Mouse (Mus musculus) embryonic facial prominence, embryonic 15.5 days (tissue): ENCODE measurements around the gene 1700016K19Rik. TPM values are rescaled to one million over a fixed set of nuclear protein-coding genes. Genes with fewer than 3 reads are reported as not detected.
"Not testable (repeated sequence)": the region's sequence is repeated elsewhere in the genome, so short reads cannot be mapped to it uniquely, and the experiment has no call there.

Source experiments
- ATAC-seq: fragments of 200-750 bp; cut with Nextera tagmentation; 2 replicates; pipeline ENCODE4 v1.8.0; 2017; ENCODE audit warnings: low read depth, moderate TSS enrichment; ENCODE audit not compliant: insufficient number of reproducible peaks, low FRiP score, low TSS enrichment
- H3K27ac ChIP-seq: fragments of 300-500 bp; sonication (generic); replicated peaks from 2 replicates; pipeline ENCODE4 v1.5.1; 2015; ENCODE audit warnings: mild to moderate bottlenecking, inconsistent platforms
- H3K27me3 ChIP-seq: fragments of 300-500 bp; sonication (generic); 2 replicates; pipeline ENCODE4 v1.6.1; 2015; ENCODE audit warnings: inconsistent platforms
- H3K36me3 ChIP-seq: fragments of 300-500 bp; sonication (generic); 2 replicates; pipeline ENCODE4 v1.6.1; 2015; ENCODE audit warnings: mild to moderate bottlenecking, inconsistent platforms
- H3K4me1 ChIP-seq: fragments of 300-500 bp; sonication (generic); 2 replicates; pipeline ENCODE4 v1.6.1; 2015; ENCODE audit warnings: inconsistent platforms
- H3K4me2 ChIP-seq: fragments of 300-500 bp; sonication (generic); replicated peaks from 2 replicates; pipeline ENCODE4 v1.6.1; 2015; ENCODE audit warnings: mild to moderate bottlenecking, inconsistent platforms
- H3K4me3 ChIP-seq: fragments of 300-500 bp; sonication (generic); replicated peaks from 2 replicates; pipeline ENCODE4 v1.5.1; 2015; ENCODE audit warnings: mild to moderate bottlenecking, inconsistent platforms
- H3K9ac ChIP-seq: fragments of 300-500 bp; sonication (generic); 2 replicates; pipeline ENCODE4 v1.6.1; 2015; ENCODE audit warnings: inconsistent platforms
- H3K9me3 ChIP-seq: fragments of 300-500 bp; sonication (generic); replicated peaks from 2 replicates; pipeline ENCODE4 v1.6.1; 2016; ENCODE audit warnings: inconsistent platforms
- WGBS: fragments of 180-500 bp; shearing (Covaris S2); methylation state at CpG from one replicate; pipeline ENCODE4 v1.1.7; 2015; 5-methylcytosine and 5-hydroxymethylcytosine counted together
- polyA plus RNA-seq: library from polyadenylated mRNA; unstranded; fragments of >200 nt; fragmentation: Nextera tagmentation; extraction: Ambion mirVana; gene quantifications from 2 replicates; pipeline ENCODE4 v1.2.1, GENCODE M21; 2015

The 1700016K19Rik gene
- polyA plus RNA-seq, 1 experiment from 2014 or later: 19.2 TPM

DNA sequence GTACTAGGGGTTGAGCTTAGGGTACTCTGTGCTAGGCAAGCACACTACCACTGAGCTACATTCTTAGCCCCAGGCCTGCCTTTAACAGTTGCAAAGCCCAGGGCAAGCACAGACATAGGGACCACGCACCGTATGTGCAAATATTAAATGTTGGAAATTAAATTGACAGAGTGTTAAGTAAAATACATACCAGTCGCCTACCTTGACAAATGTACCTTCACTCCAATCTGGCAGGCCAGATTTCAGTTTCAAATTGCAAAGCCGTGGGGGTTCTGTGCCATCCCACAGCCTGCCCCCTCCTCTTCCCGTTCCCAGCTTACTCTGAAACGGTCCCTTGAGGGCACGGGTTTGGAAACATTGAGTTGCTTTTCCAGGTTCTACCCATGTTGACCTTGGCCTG, 13.8 kb upstream of the 1700016K19Rik start:
- no peak overlapping the region for H3K9ac ChIP-seq
- H3K27ac ChIP-seq: no peak overlapping the region
- 53% methylated on average over 7 of the region's 7 CpGs for WGBS
- 0 out of 2 replicates have a peak, but pooled peaks cover 4% of the 10 kb centered on the region for H3K9me3 ChIP-seq
- no peak for ATAC-seq
- no peaks in the 10 kb centered on the region for H3K4me1 ChIP-seq
- H3K4me3 ChIP-seq: no peak overlapping the region
- H3K36me3 ChIP-seq: no peaks in the 10 kb centered on the region
- no peak overlapping the region for H3K4me2 ChIP-seq
- no peaks in the 10 kb centered on the region for H3K27me3 ChIP-seq

DNA sequence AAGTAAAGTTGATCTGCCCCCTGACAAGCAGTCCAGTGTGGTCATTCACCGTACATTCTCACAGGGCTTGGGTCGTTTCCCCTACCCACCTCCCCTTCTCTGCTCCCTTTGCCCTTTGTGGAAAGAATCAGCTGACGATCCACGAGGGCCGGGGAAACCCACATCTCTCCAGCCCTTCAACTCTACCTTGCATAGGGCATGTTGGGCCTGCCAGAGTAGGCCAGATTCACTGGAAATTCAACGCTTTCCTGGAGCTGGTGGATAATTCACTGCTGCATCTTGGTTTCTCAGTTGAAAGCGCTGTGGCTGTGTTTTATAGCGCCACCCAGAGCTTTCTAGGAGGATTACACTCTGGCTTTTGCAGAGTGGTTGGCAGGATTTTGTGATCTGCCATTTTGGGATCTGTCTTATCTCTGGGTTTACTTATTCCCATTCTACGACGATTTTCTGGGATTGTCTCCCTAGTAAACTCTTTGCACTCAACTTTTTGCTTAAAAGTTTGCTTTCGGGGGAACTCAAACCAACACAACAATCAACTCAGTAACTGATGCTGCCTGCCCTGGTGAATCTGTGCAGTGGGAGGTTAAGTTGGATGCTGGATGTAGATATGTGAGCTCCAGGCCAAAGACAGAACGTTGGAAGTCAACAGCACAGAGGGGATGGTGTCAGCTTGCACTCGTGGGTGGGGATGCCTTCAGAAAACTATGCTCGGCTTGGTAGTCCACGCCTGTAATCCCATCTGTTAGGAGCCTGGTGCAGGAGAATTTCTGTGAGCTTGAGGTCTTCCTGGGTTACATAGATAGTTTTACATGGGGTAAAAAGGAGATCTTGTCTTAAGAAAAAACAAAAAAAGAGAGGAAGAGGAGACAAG, 8.5 kb upstream of the 1700016K19Rik start:
- ATAC-seq: no peak
- no peaks in the 10 kb centered on the region for H3K36me3 ChIP-seq
- no peaks in the 10 kb centered on the region for H3K9me3 ChIP-seq
- no peak overlapping the region for H3K4me3 ChIP-seq
- no peak overlapping the region for H3K9ac ChIP-seq
- H3K4me1 ChIP-seq: no peaks in the 10 kb centered on the region
- no peak overlapping the region for H3K4me2 ChIP-seq
- H3K27me3 ChIP-seq: no peaks in the 10 kb centered on the region
- 70% methylated on average over 15 of the region's 15 CpGs for WGBS
- H3K27ac ChIP-seq: no peak overlapping the region

DNA sequence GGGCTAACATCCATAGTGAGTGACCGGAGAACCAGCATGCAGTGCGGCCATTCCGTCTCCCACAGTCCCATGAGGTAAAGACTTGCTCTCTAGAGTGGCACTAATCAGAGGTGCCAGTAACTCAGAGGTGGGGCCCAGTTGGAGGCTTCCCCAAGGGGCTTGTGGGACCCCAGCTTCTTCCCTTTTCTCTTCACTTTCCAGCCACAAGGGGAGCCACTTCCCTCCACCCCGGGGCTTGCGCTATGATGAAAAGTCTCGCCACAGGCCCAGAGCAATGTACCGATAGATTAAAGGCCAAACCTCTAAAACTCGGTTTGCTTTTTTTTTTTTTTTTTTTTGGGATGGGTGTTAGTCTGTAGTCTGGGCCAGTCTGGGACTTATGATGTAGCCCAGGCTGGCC, 7.8 kb upstream of the 1700016K19Rik start:
- no peaks in the 10 kb centered on the region for H3K36me3 ChIP-seq
- H3K27ac ChIP-seq: no peak overlapping the region
- H3K4me1 ChIP-seq: no peaks in the 10 kb centered on the region
- no peak overlapping the region for H3K4me2 ChIP-seq
- no peak overlapping the region for H3K9ac ChIP-seq
- H3K27me3 ChIP-seq: no peaks in the 10 kb centered on the region
- 91% methylated on average over 8 of the region's 8 CpGs for WGBS
- no peak overlapping the region for H3K4me3 ChIP-seq
- H3K9me3 ChIP-seq: no peaks in the 10 kb centered on the region
- no peak for ATAC-seq

DNA sequence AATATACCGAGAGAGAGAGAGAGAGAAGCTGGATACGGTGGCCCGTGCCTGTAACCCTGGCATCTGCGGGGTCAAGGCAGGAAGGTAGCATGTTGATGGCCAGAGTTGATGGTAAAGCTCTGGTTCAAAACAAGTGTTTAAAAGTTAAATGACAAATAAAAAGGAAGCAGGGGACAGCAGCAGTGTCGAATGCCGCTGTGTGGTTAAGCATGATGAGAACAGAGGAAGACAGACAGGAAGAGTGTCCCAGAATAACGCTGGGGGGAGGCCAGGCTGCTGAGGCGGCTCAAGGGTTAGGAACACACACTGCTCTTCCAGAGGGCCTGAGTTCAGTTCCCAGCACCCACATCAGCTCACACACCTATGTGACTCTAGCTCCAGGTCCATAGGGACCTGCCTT, 7.2 kb upstream of the 1700016K19Rik start:
- H3K9me3 ChIP-seq: no peaks in the 10 kb centered on the region
- no peaks in the 10 kb centered on the region for H3K4me1 ChIP-seq
- 88% methylated on average over 8 of the region's 8 CpGs for WGBS
- H3K4me3 ChIP-seq: no peak overlapping the region
- no peak overlapping the region for H3K27ac ChIP-seq
- H3K36me3 ChIP-seq: no peaks in the 10 kb centered on the region
- ATAC-seq: no peak
- no peak overlapping the region for H3K4me2 ChIP-seq
- no peaks in the 10 kb centered on the region for H3K27me3 ChIP-seq
- H3K9ac ChIP-seq: no peak overlapping the region

DNA sequence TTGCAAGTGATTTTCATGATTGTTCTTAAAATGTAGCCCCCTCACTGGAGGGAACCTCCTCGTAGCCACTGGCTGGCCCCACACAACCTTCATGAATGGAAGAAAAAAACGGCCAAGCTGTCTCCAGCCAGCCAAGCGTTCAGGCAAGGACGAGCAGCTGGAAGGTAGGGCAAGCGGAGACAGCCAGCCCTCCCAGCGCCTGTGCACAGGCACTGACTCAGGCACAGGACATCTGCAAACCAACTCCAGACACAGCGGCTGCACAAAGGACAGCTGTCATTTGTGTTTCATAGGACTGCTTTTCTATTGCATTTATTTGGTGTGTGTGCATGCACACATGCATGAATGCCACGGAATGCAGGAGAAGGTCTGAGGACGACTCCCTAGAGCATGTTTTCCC, 5.4 kb upstream of the 1700016K19Rik start:
- H3K27ac ChIP-seq: no peak overlapping the region
- WGBS: 35% methylated on average over 9 of the region's 9 CpGs
- no peaks in the 10 kb centered on the region for H3K9me3 ChIP-seq
- no peaks in the 10 kb centered on the region for H3K36me3 ChIP-seq
- H3K9ac ChIP-seq: no peak overlapping the region
- no peak overlapping the region for H3K4me3 ChIP-seq
- H3K27me3 ChIP-seq: no peaks in the 10 kb centered on the region
- H3K4me2 ChIP-seq: no peak overlapping the region
- peaks cover under 1% of the 10 kb centered on the region; the same call in 1 of the 2 replicates for H3K4me1 ChIP-seq
- ATAC-seq: no peak

DNA sequence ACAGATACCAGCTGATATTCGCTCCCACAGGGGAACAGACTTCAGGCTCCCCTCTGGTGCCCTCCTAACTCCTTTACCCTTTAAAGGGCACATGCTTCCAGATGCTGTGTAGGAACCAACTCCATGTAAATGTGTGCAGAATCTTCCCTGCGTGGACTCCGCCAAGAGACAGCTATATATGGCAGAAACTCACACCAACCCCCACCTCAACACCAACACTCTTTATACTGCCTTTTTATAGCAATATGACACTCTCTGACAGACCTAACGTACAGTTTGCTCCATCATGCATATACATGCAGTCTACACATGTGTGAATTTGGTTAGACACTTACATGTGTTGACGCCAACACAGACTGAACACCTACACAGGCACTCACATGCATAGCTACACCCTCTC, 989 bp downstream of the 1700016K19Rik start:
- Histone ChIP-seq H3K4me1 (peaks cover 12% of the 10 kb centered on the region), H3K9ac (no peak overlapping the region), H3K27me3 (peaks cover 4% of the 10 kb centered on the region; the same call in 1 of the 2 replicates), H3K9me3 (no peaks in the 10 kb centered on the region), H3K27ac (no peak overlapping the region), H3K36me3 (no peaks in the 10 kb centered on the region), H3K4me2 (no peak overlapping the region), H3K4me3 (no peak overlapping the region)
- 79% methylated on average over 5 of the region's 5 CpGs for WGBS
- no peak for ATAC-seq

DNA sequence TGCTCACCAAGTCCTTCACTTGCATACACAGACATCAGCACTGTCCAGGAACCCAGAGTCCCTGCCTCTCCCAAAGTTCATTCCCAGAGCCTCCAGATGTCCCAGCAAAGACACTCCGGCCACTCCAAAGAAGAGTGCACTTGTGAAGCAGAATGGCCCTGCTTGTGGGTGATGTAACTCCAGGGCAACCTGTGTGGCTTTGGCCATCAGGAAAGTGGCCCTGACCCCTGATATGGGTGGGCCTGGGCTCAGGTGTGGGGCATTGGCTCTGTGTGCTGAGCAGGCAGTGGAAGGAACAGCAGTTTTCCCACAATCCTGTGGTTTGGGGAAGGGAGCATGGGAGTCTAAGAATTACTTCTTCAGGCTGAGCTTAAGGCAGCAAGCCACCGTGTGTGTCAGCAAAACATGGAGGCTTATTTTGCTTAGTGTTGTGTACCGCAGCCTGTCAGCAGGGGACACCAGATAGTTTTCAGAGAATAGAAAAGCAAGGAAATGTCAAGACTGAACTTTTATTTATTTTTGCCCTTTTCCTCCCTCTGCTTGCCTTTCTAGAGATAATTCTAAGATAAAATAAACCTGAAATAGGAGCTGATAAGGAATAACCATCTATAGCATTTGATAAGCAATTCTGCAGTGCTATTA, 1.6 kb downstream of the 1700016K19Rik start:
- Histone ChIP-seq H3K27me3 (peaks cover 4% of the 10 kb centered on the region; the same call in 1 of the 2 replicates), H3K4me2 (no peak overlapping the region), H3K27ac (no peak overlapping the region), H3K4me1 (peaks cover 12% of the 10 kb centered on the region), H3K36me3 (no peaks in the 10 kb centered on the region), H3K4me3 (no peak overlapping the region), H3K9ac (no peak overlapping the region), H3K9me3 (no peaks in the 10 kb centered on the region)
- WGBS: 42% methylated on average over 3 of the region's 3 CpGs
- no peak for ATAC-seq

DNA sequence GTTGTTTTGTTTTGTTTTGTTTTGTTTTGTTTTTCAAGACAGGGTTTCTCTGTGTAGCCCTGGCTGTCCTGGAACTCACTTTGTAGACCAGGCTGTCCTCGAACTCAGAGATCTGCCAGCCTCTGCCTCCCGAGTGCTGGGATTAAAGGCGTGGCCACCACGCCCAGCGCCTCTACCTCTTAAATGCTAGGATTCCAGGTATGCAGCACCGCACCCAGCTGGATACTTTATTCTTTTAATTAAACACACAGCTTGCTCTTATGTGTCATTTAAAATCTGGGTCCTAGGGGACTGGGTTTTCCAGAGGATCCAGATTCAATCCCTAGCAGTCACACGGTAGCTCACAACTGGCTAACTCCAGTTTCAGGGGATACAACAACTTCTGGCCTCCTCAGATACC, 4.6 kb downstream of the 1700016K19Rik start:
- WGBS: 89% methylated on average over 7 of the region's 7 CpGs
- H3K36me3 ChIP-seq, H3K9ac ChIP-seq, H3K27ac ChIP-seq, H3K9me3 ChIP-seq, H3K4me3 ChIP-seq, H3K4me2 ChIP-seq, ATAC-seq, H3K27me3 ChIP-seq: not testable (repeated sequence)
- H3K4me1 ChIP-seq: peaks cover 12% of the 10 kb centered on the region

DNA sequence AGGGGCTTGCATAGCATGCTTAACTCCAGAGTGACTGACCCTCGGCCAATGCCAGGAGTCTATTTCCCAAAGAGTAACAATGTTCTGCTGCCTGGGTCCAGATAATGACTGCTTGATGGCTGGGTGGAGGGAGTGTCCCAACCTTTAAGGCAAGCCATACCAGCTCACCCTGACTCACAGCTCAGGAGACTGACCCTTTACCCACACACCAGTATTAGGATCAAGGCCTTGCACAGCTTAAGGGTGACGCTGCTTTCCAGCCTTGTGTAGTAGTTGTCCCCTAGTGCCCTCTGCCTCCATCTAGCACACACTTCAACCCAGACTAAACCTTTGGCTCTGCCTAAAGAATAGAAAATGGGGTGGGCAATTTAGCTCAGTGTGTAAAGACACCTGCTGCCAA, 8.4 kb downstream of the 1700016K19Rik start:
- no peaks in the 10 kb centered on the region for H3K27me3 ChIP-seq
- WGBS: 89% methylated on average over 2 of the region's 2 CpGs

DNA sequence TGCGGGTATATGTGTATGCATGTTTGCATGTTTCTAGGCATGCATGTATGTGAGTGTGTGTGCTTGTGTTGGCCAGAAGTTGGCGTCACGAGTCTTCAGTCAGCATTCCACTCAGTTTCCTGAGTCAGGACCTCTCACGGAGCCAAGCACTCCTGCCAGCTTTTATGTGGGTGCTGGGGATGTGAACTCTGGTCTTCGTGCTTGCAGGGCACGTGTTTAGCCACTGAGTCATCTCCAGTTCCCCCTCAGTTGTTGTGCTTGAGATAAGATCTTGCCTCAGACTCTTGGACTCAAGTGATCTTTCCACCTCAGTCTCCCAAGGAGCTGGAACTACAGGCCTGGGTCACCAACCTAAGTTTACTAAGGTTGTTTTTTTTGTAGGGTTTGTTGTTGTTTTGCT, 9.4 kb downstream of the 1700016K19Rik start:
- H3K27ac ChIP-seq: no peak overlapping the region
- H3K4me1 ChIP-seq: no peaks in the 10 kb centered on the region
- H3K4me2 ChIP-seq: no peak overlapping the region
- no peak overlapping the region for H3K4me3 ChIP-seq
- WGBS: 81% methylated on average over 6 of the region's 6 CpGs
- H3K27me3 ChIP-seq: no peaks in the 10 kb centered on the region
- H3K9ac ChIP-seq: no peak overlapping the region
- H3K36me3 ChIP-seq: no peaks in the 10 kb centered on the region
- no peaks in the 10 kb centered on the region for H3K9me3 ChIP-seq
- no peak for ATAC-seq

More for the DNA sequence above, 8.4 kb downstream of the 1700016K19Rik start:
- H3K27ac ChIP-seq: no peak overlapping the region
- no peaks in the 10 kb centered on the region for H3K9me3 ChIP-seq
- H3K4me2 ChIP-seq: no peak overlapping the region
- no peaks in the 10 kb centered on the region for H3K36me3 ChIP-seq
- ATAC-seq: no peak
- H3K9ac ChIP-seq: no peak overlapping the region
- no peaks in the 10 kb centered on the region for H3K4me1 ChIP-seq
- no peak overlapping the region for H3K4me3 ChIP-seq

DNA sequence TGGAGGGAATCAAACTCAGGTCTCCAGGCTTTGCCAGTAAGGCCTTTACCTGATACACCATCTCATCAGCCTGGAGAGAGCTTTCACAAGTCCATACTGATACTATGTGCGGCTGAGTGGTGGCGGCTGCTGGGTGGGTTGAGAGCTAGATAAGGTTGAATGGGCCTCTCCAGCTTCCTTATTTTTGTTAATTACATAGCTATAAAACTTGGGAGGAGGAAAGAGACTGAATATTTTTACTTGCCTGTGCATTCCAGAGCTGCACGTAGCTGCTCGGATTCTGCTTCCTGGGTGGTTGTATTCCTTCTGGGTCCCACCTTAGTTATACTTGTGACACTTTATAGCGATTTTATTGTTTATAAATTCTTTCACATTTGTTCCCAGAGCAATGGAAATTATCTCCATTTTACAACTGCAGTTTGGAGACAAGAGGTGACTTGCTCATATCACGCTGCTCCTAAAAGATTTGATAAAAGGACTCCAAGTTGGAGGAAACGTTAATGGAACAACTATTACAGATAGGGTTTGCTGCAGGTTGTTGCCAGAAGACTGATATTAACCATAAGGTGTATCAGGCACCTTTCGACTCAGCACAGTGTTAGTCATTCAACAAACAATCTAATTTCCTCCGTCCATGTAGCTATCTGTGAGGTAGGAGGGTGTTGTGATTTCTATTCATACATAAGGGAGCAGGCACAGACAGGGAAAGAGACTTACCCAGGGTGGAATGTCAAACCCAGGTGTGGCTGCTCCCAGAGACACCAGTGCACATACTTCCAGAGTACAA, 11.3 kb downstream of the 1700016K19Rik start:
- WGBS: 75% methylated on average over 9 of the region's 9 CpGs
- Histone ChIP-seq H3K4me2 (no peak overlapping the region), H3K36me3 (no peaks in the 10 kb centered on the region), H3K4me3 (no peak overlapping the region), H3K9ac (no peak overlapping the region), H3K27ac (no peak overlapping the region), H3K4me1 (0 out of 2 replicates have a peak, but pooled peaks cover 2% of the 10 kb centered on the region), H3K27me3 (no peaks in the 10 kb centered on the region), H3K9me3 (no peaks in the 10 kb centered on the region)
- ATAC-seq: no peak
